ENCODE assay signal across 11 mouse cellular contexts in the genomic region with DNA sequence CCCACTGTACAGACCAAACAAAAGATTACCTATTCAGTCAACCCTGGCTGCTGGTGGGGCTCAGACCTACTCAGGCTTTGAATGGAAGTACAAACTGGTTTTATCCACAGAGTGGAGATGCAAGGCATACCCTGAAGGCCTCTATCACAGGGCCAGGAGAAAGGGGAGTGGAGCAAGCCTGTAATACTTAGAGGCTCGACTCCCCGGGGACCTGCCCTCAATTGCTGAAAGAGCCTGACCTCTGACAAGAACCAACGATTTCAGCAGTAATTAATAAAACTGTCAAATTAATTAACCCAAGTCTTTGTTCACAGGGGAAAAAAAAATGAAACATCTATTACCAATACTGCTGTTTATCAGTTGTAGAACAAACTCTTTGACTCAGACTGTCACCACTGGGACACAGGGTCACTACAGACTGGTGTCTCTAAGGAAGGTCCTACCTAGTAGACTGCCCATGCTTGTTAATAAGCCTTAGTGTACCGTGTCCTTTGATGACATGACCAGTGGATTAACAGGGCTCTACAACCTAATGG. TPM values are rescaled to one million over a fixed set of nuclear protein-coding genes. Genes with fewer than 3 reads are reported as not detected.
DNase-seq lines count a peak whose midpoint lies in the region; ATAC-seq and TF ChIP-seq lines count a peak whose summit lies in the region.
"Had no signal": no experiment of that assay in that cellular context is flagged by ENCODE, and none has a peak within 500 bp of the region (broad histone marks: within the 10 kb centered on the region; RNA-seq: fewer than 3 reads in every experiment).

No protein-coding gene starts in this region.

- TF ChIP-seq CTCF in midbrain, postnatal 0 days (IDR thresholded peaks at IDR 0.05), result no peak
- TF ChIP-seq CTCF in left cerebral cortex, adult 2 months (IDR thresholded peaks at IDR 0.05), result no peak

- H3K36me3 ChIP-seq in heart, embryonic 11.5 days (ENCODE audit: control insufficient read depth, insufficient read depth, low read length), result no peaks in the 10 kb centered on the region
- no peaks in the 10 kb centered on the region for H3K36me3 ChIP-seq in midbrain, embryonic 10.5 days
- H3K36me3 ChIP-seq in midbrain, postnatal 0 days (ENCODE audit: insufficient read depth, low read length), result 0 out of 2 replicates have a peak, but pooled peaks cover 3% of the 10 kb centered on the region
- no peaks in the 10 kb centered on the region for H3K36me3 ChIP-seq in limb, embryonic 10.5 days
- no peaks in the 10 kb centered on the region for H3K36me3 ChIP-seq in stomach, embryonic 15.5 days

- no peak overlapping the region for H3K4me2 ChIP-seq in heart, embryonic 11.5 days
- H3K4me2 ChIP-seq in midbrain, postnatal 0 days (ENCODE audit: low read depth, low read length, poor library complexity, severe bottlenecking), result no peak overlapping the region
- H3K4me2 ChIP-seq in stomach, embryonic 15.5 days, result no peak overlapping the region

- intact Hi-C loops in heart, postnatal 14 days (cut with DNase I), result loop anchor here (10.0 kb wide), 1 partner anchor 667 kb away; no protein-coding TSS in a partner anchor
- intact Hi-C loops in left cerebral cortex, adult 2 months (cut with DNase I), result no loop called here
- intact Hi-C loops in left cerebral cortex, postnatal 14 days (cut with DNase I), result no loop called here

- no peak for DNase-seq in heart, postnatal 14 days
- DNase-seq in midbrain, embryonic 10.5 days (ENCODE audit: low spot score), result no peak
- DNase-seq in midbrain, postnatal 0 days (ENCODE audit: low spot score), result no peak
- no peak for DNase-seq in limb, embryonic 10.5 days (ENCODE audit: low spot score)
- DNase-seq in left cerebral cortex, adult 2 months (ENCODE audit: extremely low spot score in 1 of 2, low spot score in 2 of 2), result no peak
- DNase-seq in left cerebral cortex, postnatal 14 days (ENCODE audit: low spot score in 2 of 2), result no peak
- DNase-seq: cerebellum, postnatal 10 days; gastrocnemius, adult 2 months had no signal

- H3K27me3 ChIP-seq in heart, embryonic 11.5 days (ENCODE audit: control insufficient read depth, insufficient read depth, low read length), result no peaks in the 10 kb centered on the region
- no peaks in the 10 kb centered on the region for H3K27me3 ChIP-seq in midbrain, embryonic 10.5 days (ENCODE audit: low read depth, poor library complexity, severe bottlenecking)
- H3K27me3 ChIP-seq in midbrain, postnatal 0 days (ENCODE audit: insufficient read depth, low read length), result no peaks in the 10 kb centered on the region
- H3K27me3 ChIP-seq in limb, embryonic 10.5 days (ENCODE audit: low read depth, poor library complexity, severe bottlenecking), result no peaks in the 10 kb centered on the region
- H3K27me3 ChIP-seq in stomach, embryonic 15.5 days (replicated peaks), result no peaks in the 10 kb centered on the region

- no peak overlapping the region for H3K9ac ChIP-seq in heart, embryonic 11.5 days (ENCODE audit: low read depth, low read length)
- H3K9ac ChIP-seq in midbrain, postnatal 0 days (replicated peaks; ENCODE audit: low read length, poor library complexity, severe bottlenecking), result no peak overlapping the region
- no peak overlapping the region for H3K9ac ChIP-seq in stomach, embryonic 15.5 days

- no peak for ATAC-seq in heart, embryonic 11.5 days (replicated peaks; ENCODE audit: insufficient number of reproducible peaks, low FRiP score, low TSS enrichment)
- no peak for ATAC-seq in midbrain, postnatal 0 days (ENCODE audit: low FRiP score)
- ATAC-seq in stomach, embryonic 15.5 days (ENCODE audit: insufficient read depth, low FRiP score, low read depth), result peak; percentile 61

- H3K27ac ChIP-seq in heart, embryonic 11.5 days (ENCODE audit: low read depth, low read length), result peak overlapping the region; percentile 89
- H3K27ac ChIP-seq in midbrain, embryonic 10.5 days (replicated peaks), result 0 out of 2 replicates have a peak overlapping the region, but pooled peaks have one; percentile 28
- no peak overlapping the region for H3K27ac ChIP-seq in midbrain, postnatal 0 days (ENCODE audit: low read depth, low read length)
- H3K27ac ChIP-seq in limb, embryonic 10.5 days, result peak overlapping the region; percentile 72
- no peak overlapping the region for H3K27ac ChIP-seq in stomach, embryonic 15.5 days
- H3K27ac ChIP-seq in left cerebral cortex, adult 2 months, result no peak overlapping the region
- H3K27ac ChIP-seq: gastrocnemius, adult 2 months had no signal

- no peaks in the 10 kb centered on the region for H3K9me3 ChIP-seq in heart, embryonic 11.5 days (replicated peaks; ENCODE audit: control insufficient read depth, low read length)
- peaks cover 3% of the 10 kb centered on the region; the same call in 1 of the 2 replicates for H3K9me3 ChIP-seq in midbrain, embryonic 10.5 days (replicated peaks)
- no peaks in the 10 kb centered on the region for H3K9me3 ChIP-seq in midbrain, postnatal 0 days (ENCODE audit: low read length)
- no peaks in the 10 kb centered on the region for H3K9me3 ChIP-seq in limb, embryonic 10.5 days (replicated peaks)
- no peaks in the 10 kb centered on the region for H3K9me3 ChIP-seq in stomach, embryonic 15.5 days

- H3K4me1 ChIP-seq in heart, embryonic 11.5 days (ENCODE audit: control insufficient read depth, insufficient read depth, low read length), result peaks cover 18% of the 10 kb centered on the region
- peaks cover 6% of the 10 kb centered on the region; the same call in 1 of the 2 replicates for H3K4me1 ChIP-seq in midbrain, embryonic 10.5 days
- no peaks in the 10 kb centered on the region for H3K4me1 ChIP-seq in midbrain, postnatal 0 days (ENCODE audit: insufficient read depth, low read length)
- peaks cover 35% of the 10 kb centered on the region for H3K4me1 ChIP-seq in limb, embryonic 10.5 days
- no peaks in the 10 kb centered on the region for H3K4me1 ChIP-seq in stomach, embryonic 15.5 days

- no peak overlapping the region for H3K4me3 ChIP-seq in heart, embryonic 11.5 days (ENCODE audit: low read depth, low read length)
- H3K4me3 ChIP-seq in midbrain, embryonic 10.5 days, result no peak overlapping the region
- no peak overlapping the region for H3K4me3 ChIP-seq in midbrain, postnatal 0 days (ENCODE audit: low read depth, low read length)
- H3K4me3 ChIP-seq in limb, embryonic 10.5 days, result no peak overlapping the region
- H3K4me3 ChIP-seq in stomach, embryonic 15.5 days (replicated peaks), result no peak overlapping the region
- no peak overlapping the region for H3K4me3 ChIP-seq in left cerebral cortex, adult 2 months
- H3K4me3 ChIP-seq: erythroblast, embryonic 14.5 days; gastrocnemius, adult 2 months had no signal

- 48% methylated on average over 4 of the region's 4 CpGs for WGBS in heart, embryonic 11.5 days (ENCODE audit: insufficient replicate concordance)
- 50% methylated on average over 4 of the region's 4 CpGs for WGBS in midbrain, embryonic 10.5 days
- 47% methylated on average over 4 of the region's 4 CpGs for WGBS in midbrain, postnatal 0 days
- 11% methylated on average over 4 of the region's 4 CpGs for WGBS in limb, embryonic 10.5 days
- WGBS in stomach, embryonic 15.5 days, result 29% methylated on average over 4 of the region's 4 CpGs

RNA-seq across cellular contexts. Expression of a gene that starts 46.6 kb away (rescaled TPM):
- 36.9 and 37.1 TPM in 2 replicates for polyA plus RNA-seq in heart, embryonic 11.5 days (2014; fragmentation: Nextera tagmentation; extraction: Ambion mirVana)
- total RNA-seq in heart, postnatal 14 days (2021), result 1 to 10 TPM; 6.3 to 9.1 TPM
- polyA plus RNA-seq in midbrain, embryonic 10.5 days (2016; fragmentation: Nextera tagmentation; extraction: Ambion mirVana), result 12.5 and 14.4 TPM in 2 replicates
- 57.4 and 66.6 TPM in 2 replicates for total RNA-seq in midbrain, postnatal 0 days (2014; rRNA removed)
- 98.7 and 98.8 TPM in 2 replicates for polyA plus RNA-seq in midbrain, postnatal 0 days (2015; fragmentation: Nextera tagmentation; extraction: Ambion mirVana)
- 11.9 and 17.1 TPM in 2 replicates for polyA plus RNA-seq in limb, embryonic 10.5 days (2016; fragmentation: Nextera tagmentation; extraction: Ambion mirVana)
- 28.2 and 36.8 TPM in 2 replicates for polyA plus RNA-seq in stomach, embryonic 15.5 days (2015; fragmentation: Nextera tagmentation; extraction: Ambion mirVana)
- 10 to 100 TPM; 65.4 to 72.6 TPM for total RNA-seq in left cerebral cortex, adult 2 months (2021)
- total RNA-seq in left cerebral cortex, postnatal 14 days (2021), result 10 to 100 TPM; 63.2 to 70.0 TPM

Comparison
In these comparisons a context has a peak if more than half of its experiments do, and no peak if none do; other contexts are left out.
1. H3K27ac ChIP-seq: peak in heart, embryonic 11.5 days (single experiment), midbrain, embryonic 10.5 days (single experiment) and limb, embryonic 10.5 days (single experiment); none in midbrain, postnatal 0 days (single experiment), stomach, embryonic 15.5 days (single experiment) and left cerebral cortex, adult 2 months (single experiment).